In genomic region chrX:41435541-41435940, GRCm38 (mm10) we compare ENCODE assay signal across 16 mouse cellular contexts.
"Had no signal": no experiment of that assay in that cellular context is flagged by ENCODE, and none has a peak within 500 bp of the region (broad histone marks: within the 10 kb centered on the region; RNA-seq: fewer than 3 reads in every experiment).

No protein-coding gene starts in this region.

- H3K27ac ChIP-seq: limb, embryonic 10.5 days; limb, embryonic 13.5 days; liver, embryonic 13.5 days; stomach, embryonic 15.5 days had no signal

- H3K4me1 ChIP-seq: limb, embryonic 10.5 days; limb, embryonic 13.5 days; liver, embryonic 13.5 days; stomach, embryonic 15.5 days had no signal

- H3K9ac ChIP-seq: limb, embryonic 13.5 days; liver, embryonic 13.5 days; liver, postnatal 0 days; lung, embryonic 14.5 days; stomach, embryonic 15.5 days had no signal

- ATAC-seq: liver, postnatal 0 days; lung, postnatal 0 days had no signal

- DNase-seq: kidney, adult 18-20 months; kidney, adult 9 months; kidney, postnatal 14 days; kidney, postnatal 4 days; liver; liver, embryonic 13.5 days; liver, postnatal 0 days; lung, embryonic 14.5 days; midbrain, embryonic 14.5 days; thymus, adult 18-20 months; thymus, postnatal 36 days had no signal

- H3K4me2 ChIP-seq: limb, embryonic 13.5 days; liver, embryonic 13.5 days; lung, embryonic 14.5 days; midbrain, embryonic 11.5 days; stomach, embryonic 15.5 days had no signal

- H3K36me3 ChIP-seq: limb, embryonic 10.5 days; limb, embryonic 13.5 days; liver, embryonic 13.5 days; stomach, embryonic 15.5 days had no signal

- H3K27me3 ChIP-seq: limb, embryonic 13.5 days; liver, embryonic 13.5 days; stomach, embryonic 15.5 days had no signal

- H3K9me3 ChIP-seq: limb, embryonic 10.5 days; limb, embryonic 13.5 days; liver, embryonic 13.5 days; stomach, embryonic 15.5 days had no signal

- H3K4me3 ChIP-seq: limb, embryonic 10.5 days; limb, embryonic 13.5 days; liver, embryonic 13.5 days; stomach, embryonic 15.5 days had no signal
